Mouse (Mus musculus): ENCODE results near the gene Olfr1012. TPM values are rescaled to one million over a fixed set of nuclear protein-coding genes. Genes with fewer than 3 reads are reported as not detected.
"Not testable (repeated sequence)": the region's sequence is repeated elsewhere in the genome, so short reads cannot be mapped to it uniquely, and the experiment has no call there.

Gene Olfr1012
- polyA plus RNA-seq (2012; rRNA removed) = not detected in 2 replicates

- DNase-seq (ENCODE audit: low spot score) = no peak
Measured at GRCm38 (mm10) chr2:85762666-85763065, at the start of gene Olfr1012. Olfr1012 (minus strand) TSS chr2:85762766.

DNA sequence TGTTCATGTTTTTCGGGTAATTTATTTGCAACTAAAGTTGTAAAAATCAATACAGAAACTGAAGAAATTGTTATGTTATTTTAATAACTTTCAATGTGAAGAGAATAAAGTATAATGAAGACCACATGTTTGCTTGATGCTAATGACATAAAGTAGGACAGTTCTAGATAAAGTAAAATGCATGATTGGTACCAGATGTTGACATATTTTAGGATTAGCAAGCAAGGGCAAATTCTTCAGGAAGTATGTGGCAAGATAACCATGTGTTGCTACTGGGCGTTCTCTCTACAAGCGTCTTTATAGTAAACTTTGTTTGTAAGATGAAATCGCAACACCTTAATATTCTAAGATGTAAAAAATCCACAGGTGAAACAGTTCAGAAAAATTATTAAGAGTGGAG is 41.9 kb upstream of the Olfr1012 start:
- DNase-seq (ENCODE audit: low spot score) = no peak

DNA sequence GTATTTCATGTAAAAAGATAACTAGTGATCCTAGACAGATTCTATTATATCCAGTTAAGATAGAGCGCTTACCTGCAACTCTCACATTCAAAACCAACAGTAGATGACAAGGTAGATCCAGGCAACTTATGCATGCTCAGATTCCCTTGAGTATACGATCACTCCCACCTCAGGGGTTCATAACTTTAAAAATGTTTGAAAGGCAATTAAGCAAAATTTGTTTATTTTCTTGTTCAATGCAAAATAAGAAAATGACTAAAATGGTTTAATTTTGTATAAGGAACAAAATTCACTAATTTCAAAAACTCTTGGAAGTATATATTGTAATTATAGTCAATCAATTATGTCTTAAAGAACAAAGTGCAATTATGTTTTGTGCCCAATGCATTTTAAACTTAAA is 39.9 kb upstream of the Olfr1012 start, which contains the start of gene Olfr1016:
Gene Olfr1016 (minus strand): TSS at position 101 of the 400 bp plus-strand sequence.
- no peak for DNase-seq (ENCODE audit: low spot score)

DNA sequence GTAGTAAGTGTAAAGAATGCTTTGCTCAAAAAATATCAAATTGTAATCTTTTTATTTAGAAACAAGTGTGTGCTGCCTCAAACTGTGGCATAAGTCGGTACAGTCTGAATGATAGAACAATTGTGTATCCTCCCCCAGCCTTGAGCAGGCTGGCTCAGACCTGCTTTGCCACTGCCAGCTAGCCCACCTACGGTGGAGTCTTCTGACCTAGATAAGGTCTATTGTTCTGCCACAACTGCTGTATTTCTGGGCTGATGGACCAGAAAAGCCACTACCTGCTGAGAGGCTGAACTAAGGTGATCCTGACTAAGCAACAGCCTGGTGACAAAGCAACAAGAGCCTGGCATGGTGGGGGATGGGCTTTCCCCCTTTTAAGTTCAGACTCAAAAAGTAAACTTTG is 29.8 kb upstream of the Olfr1012 start:
- no peak for DNase-seq (ENCODE audit: low spot score)

GRCm38 (mm10) chr2:85781717-85782116 is 19.2 kb upstream of the Olfr1012 start, which contains the start of gene Olfr1015:
Olfr1015 (plus strand) TSS chr2:85782017.
- no peak for DNase-seq (ENCODE audit: low spot score)

DNA sequence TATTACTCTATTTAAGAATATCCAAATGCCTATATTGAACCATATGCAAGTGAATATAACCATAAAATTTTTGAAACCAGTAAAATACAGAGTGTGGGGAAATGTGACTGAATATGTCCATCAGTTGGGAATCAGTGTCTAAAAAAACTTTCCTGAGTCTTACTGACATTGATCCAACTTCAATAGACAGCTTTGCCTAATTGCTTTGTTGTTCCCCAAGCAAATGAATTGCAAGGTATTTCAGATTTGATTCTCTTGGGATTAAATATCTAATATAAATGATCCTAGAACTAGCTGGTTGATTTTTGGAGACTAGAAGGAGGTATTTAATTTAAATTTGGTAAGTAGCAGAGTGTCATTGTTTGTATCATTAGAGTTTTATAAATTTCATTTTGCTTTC is 9.8 kb upstream of the Olfr1012 start, which contains the start of gene Olfr1014:
Gene Olfr1014 (plus strand): TSS at position 301 of the 400 bp plus-strand sequence.
- no peak for DNase-seq (ENCODE audit: low spot score)

- no peak for DNase-seq (ENCODE audit: low spot score)
Measured at GRCm38 (mm10) chr2:85766798-85767197, 4.2 kb upstream of the Olfr1012 start, which contains the start of gene Olfr1013. Olfr1013 (plus strand) TSS chr2:85767098.

- no peak for DNase-seq (ENCODE audit: low spot score)
Measured at GRCm38 (mm10) chr2:85753822-85754221, 8.7 kb downstream of the Olfr1012 start.

GRCm38 (mm10) chr2:85725793-85726192 is 36.8 kb downstream of the Olfr1012 start:
- no peak for DNase-seq (ENCODE audit: low spot score)

- DNase-seq (ENCODE audit: low spot score) = no peak
Measured at GRCm38 (mm10) chr2:85715119-85715518, 47.4 kb downstream of the Olfr1012 start, which contains the start of gene Olfr1009. Olfr1009 (plus strand) TSS chr2:85715419.

GRCm38 (mm10) chr2:85711159-85711558 is 51.4 kb downstream of the Olfr1012 start:
- no peak for DNase-seq (ENCODE audit: low spot score)

- DNase-seq (ENCODE audit: low spot score) = not testable (repeated sequence)
Measured at GRCm38 (mm10) chr2:85710680-85711079, 51.9 kb downstream of the Olfr1012 start.

Other genes starting within 250 kb of the Olfr1012 start
- gene 4833423E24Rik, start 243.7 kb downstream of the Olfr1012 start, polyA plus RNA-seq (2012; rRNA removed) = 0.03 and 0.10 TPM in 2 replicates
- not detected in 2 replicates for gene Olfr996, start 183.6 kb downstream of the Olfr1012 start, polyA plus RNA-seq (2012; rRNA removed)
- not detected in 2 replicates for gene Olfr998, start 173.8 kb downstream of the Olfr1012 start, polyA plus RNA-seq (2012; rRNA removed)
- gene Olfr1000, start 150.9 kb downstream of the Olfr1012 start, polyA plus RNA-seq (2012; rRNA removed) = not detected in 2 replicates
- not detected in 2 replicates for gene Olfr1002, start 112.1 kb downstream of the Olfr1012 start, polyA plus RNA-seq (2012; rRNA removed)
- gene Olfr154, start 98.3 kb downstream of the Olfr1012 start, polyA plus RNA-seq (2012; rRNA removed) = not detected in 2 replicates
- gene Olfr1006, start 84.0 kb downstream of the Olfr1012 start, polyA plus RNA-seq (2012; rRNA removed) = not detected in 2 replicates
- not detected in 2 replicates for gene Olfr1008, start 73.3 kb downstream of the Olfr1012 start, polyA plus RNA-seq (2012; rRNA removed)
- not detected in 2 replicates for gene Olfr1009, start 47.3 kb downstream of the Olfr1012 start, polyA plus RNA-seq (2012; rRNA removed)
- gene Olfr1013, start 4.3 kb upstream of the Olfr1012 start, polyA plus RNA-seq (2012; rRNA removed) = not detected in 2 replicates
- gene Olfr1014, start 9.9 kb upstream of the Olfr1012 start, polyA plus RNA-seq (2012; rRNA removed) = not detected in 2 replicates
- not detected in 2 replicates for gene Olfr1015, start 19.3 kb upstream of the Olfr1012 start, polyA plus RNA-seq (2012; rRNA removed)
- gene Olfr1016, start 39.8 kb upstream of the Olfr1012 start, polyA plus RNA-seq (2012; rRNA removed) = not detected in 2 replicates
- not detected in 2 replicates for gene Olfr1018, start 55.7 kb upstream of the Olfr1012 start, polyA plus RNA-seq (2012; rRNA removed)
- not detected in 2 replicates for gene Olfr1019, start 82.7 kb upstream of the Olfr1012 start, polyA plus RNA-seq (2012; rRNA removed)
- gene Olfr1020, start 84.3 kb upstream of the Olfr1012 start, polyA plus RNA-seq (2012; rRNA removed) = not detected in 2 replicates
- gene Olfr1022, start 105.8 kb upstream of the Olfr1012 start, polyA plus RNA-seq (2012; rRNA removed) = not detected in 2 replicates
- gene Olfr1023, start 122.9 kb upstream of the Olfr1012 start, polyA plus RNA-seq (2012; rRNA removed) = not detected in 2 replicates
- not detected in 2 replicates for gene Olfr1024, start 142.3 kb upstream of the Olfr1012 start, polyA plus RNA-seq (2012; rRNA removed)
- not detected in 2 replicates for gene Olfr1025-ps1, start 152.4 kb upstream of the Olfr1012 start, polyA plus RNA-seq (2012; rRNA removed)
- gene Olfr1026, start 158.8 kb upstream of the Olfr1012 start, polyA plus RNA-seq (2012; rRNA removed) = not detected in 2 replicates
- not detected in 2 replicates for gene Olfr1028, start 187.7 kb upstream of the Olfr1012 start, polyA plus RNA-seq (2012; rRNA removed)
- 0.04 TPM in 1 of 2 replicates, not detected in the other for gene Olfr1029, start 211.1 kb upstream of the Olfr1012 start, polyA plus RNA-seq (2012; rRNA removed)
- not detected in 2 replicates for gene Olfr1030, start 216.5 kb upstream of the Olfr1012 start, polyA plus RNA-seq (2012; rRNA removed)
- not detected in 2 replicates for gene Olfr1031, start 227.5 kb upstream of the Olfr1012 start, polyA plus RNA-seq (2012; rRNA removed)
- gene Olfr1032, start 242.8 kb upstream of the Olfr1012 start, polyA plus RNA-seq (2012; rRNA removed) = not detected in 2 replicates